Mouse (Mus musculus) cortical plate, adult 2 months (tissue): Measurements from ENCODE around the gene Ank3.

ENCODE experiments used
- CTCF ChIP-seq: fragments of 200-500 bp; IDR thresholded peaks from 2 replicates; pipeline ENCODE4 v1.5.1; 2011; ENCODE audit warnings: mild to moderate bottlenecking, control low read depth, low read length; ENCODE audit not compliant: insufficient read depth; ENCODE audit errors: extremely low read depth
- POLR2A ChIP-seq: fragments of 200-500 bp; IDR thresholded peaks from 2 replicates; pipeline ENCODE4 v1.6.1; 2011; ENCODE audit warnings: mild to moderate bottlenecking, low read length, control low read depth; ENCODE audit not compliant: insufficient read depth; ENCODE audit errors: extremely low read depth

- TF ChIP-seq CTCF (no peak), POLR2A (no peak)
These were observed 529.8 kb downstream of the Ank3 start for GRCm38 (mm10) chr10:69928358-69928757.
